Mouse (Mus musculus): ENCODE data around the gene Lmbr1. TPM values are rescaled to one million over a fixed set of nuclear protein-coding genes. Genes with fewer than 3 reads are reported as not detected.

Gene Lmbr1
- polyA plus RNA-seq, 1 experiment from 2014 or later = 12.3 TPM

- Histone ChIP-seq H3K36me3 (ENCODE audit: control insufficient read depth, insufficient read depth, low read length) (no peaks in the 10 kb centered on the region), H3K4me3 (ENCODE audit: low read depth, low read length) (no peak overlapping the region), H3K27ac (ENCODE audit: low read depth, low read length) (no peak overlapping the region), H3K9me3 (ENCODE audit: control insufficient read depth, low read length) (no peaks in the 10 kb centered on the region), H3K4me1 (replicated peaks; ENCODE audit: control insufficient read depth, insufficient read depth, low read length) (no peaks in the 10 kb centered on the region), H3K9ac (ENCODE audit: low read length) (no peak overlapping the region), H3K4me2 (ENCODE audit: low read depth, low read length, severe bottlenecking) (no peak overlapping the region), H3K27me3 (ENCODE audit: control insufficient read depth, insufficient read depth, low read length) (no peaks in the 10 kb centered on the region)
- ATAC-seq (replicated peaks; ENCODE audit: low FRiP score) = no peak
- DNase-seq (ENCODE audit: low spot score) = no peak
- WGBS = 83% methylated on average over 6 of the region's 6 CpGs
Measured at GRCm38 (mm10) chr5:29289703-29290102, 88.5 kb downstream of the Lmbr1 start.

GRCm38 (mm10) chr5:29281081-29281480, 97.1 kb downstream of the Lmbr1 start:
- Histone ChIP-seq H3K9ac (ENCODE audit: low read length) (no peak overlapping the region), H3K4me2 (ENCODE audit: low read depth, low read length, severe bottlenecking) (no peak overlapping the region), H3K4me1 (replicated peaks; ENCODE audit: control insufficient read depth, insufficient read depth, low read length) (no peaks in the 10 kb centered on the region), H3K4me3 (ENCODE audit: low read depth, low read length) (no peak overlapping the region), H3K27ac (ENCODE audit: low read depth, low read length) (no peak overlapping the region), H3K9me3 (ENCODE audit: control insufficient read depth, low read length) (no peaks in the 10 kb centered on the region), H3K36me3 (ENCODE audit: control insufficient read depth, insufficient read depth, low read length) (no peaks in the 10 kb centered on the region), H3K27me3 (ENCODE audit: control insufficient read depth, insufficient read depth, low read length) (no peaks in the 10 kb centered on the region)
- 86% methylated on average over 3 of the region's 3 CpGs for WGBS
- ATAC-seq (replicated peaks; ENCODE audit: low FRiP score) = no peak
- no peak for DNase-seq (ENCODE audit: low spot score)

- H3K27ac ChIP-seq (ENCODE audit: low read depth, low read length) = no peak overlapping the region
- no peaks in the 10 kb centered on the region for H3K4me1 ChIP-seq (replicated peaks; ENCODE audit: control insufficient read depth, insufficient read depth, low read length)
- DNase-seq (ENCODE audit: low spot score) = no peak
- no peaks in the 10 kb centered on the region for H3K27me3 ChIP-seq (ENCODE audit: control insufficient read depth, insufficient read depth, low read length)
- no peak overlapping the region for H3K4me2 ChIP-seq (ENCODE audit: low read depth, low read length, severe bottlenecking)
- no peak overlapping the region for H3K4me3 ChIP-seq (ENCODE audit: low read depth, low read length)
- H3K36me3 ChIP-seq (ENCODE audit: control insufficient read depth, insufficient read depth, low read length) = no peaks in the 10 kb centered on the region
- H3K9me3 ChIP-seq (ENCODE audit: control insufficient read depth, low read length) = no peaks in the 10 kb centered on the region
- H3K9ac ChIP-seq (ENCODE audit: low read length) = no peak overlapping the region
- no peak for ATAC-seq (replicated peaks; ENCODE audit: low FRiP score)
Measured at GRCm38 (mm10) chr5:29274746-29275145, 103.4 kb downstream of the Lmbr1 start.

- Histone ChIP-seq H3K4me3 (ENCODE audit: low read depth, low read length) (no peak overlapping the region), H3K27me3 (ENCODE audit: control insufficient read depth, insufficient read depth, low read length) (no peaks in the 10 kb centered on the region), H3K36me3 (ENCODE audit: control insufficient read depth, insufficient read depth, low read length) (no peaks in the 10 kb centered on the region), H3K27ac (ENCODE audit: low read depth, low read length) (no peak overlapping the region), H3K9ac (ENCODE audit: low read length) (no peak overlapping the region), H3K4me2 (ENCODE audit: low read depth, low read length, severe bottlenecking) (no peak overlapping the region), H3K9me3 (ENCODE audit: control insufficient read depth, low read length) (no peaks in the 10 kb centered on the region), H3K4me1 (replicated peaks; ENCODE audit: control insufficient read depth, insufficient read depth, low read length) (no peaks in the 10 kb centered on the region)
- no peak for DNase-seq (ENCODE audit: low spot score)
- no peak for ATAC-seq (replicated peaks; ENCODE audit: low FRiP score)
- WGBS = 80% methylated on average over 2 of the region's 2 CpGs
Measured at GRCm38 (mm10) chr5:29273426-29273825, 104.8 kb downstream of the Lmbr1 start.

- H3K9me3 ChIP-seq (ENCODE audit: control insufficient read depth, low read length) = no peaks in the 10 kb centered on the region
- H3K27ac ChIP-seq (ENCODE audit: low read depth, low read length) = no peak overlapping the region
- no peak overlapping the region for H3K9ac ChIP-seq (ENCODE audit: low read length)
- H3K27me3 ChIP-seq (ENCODE audit: control insufficient read depth, insufficient read depth, low read length) = no peaks in the 10 kb centered on the region
- ATAC-seq (replicated peaks; ENCODE audit: low FRiP score) = no peak
- no peaks in the 10 kb centered on the region for H3K36me3 ChIP-seq (ENCODE audit: control insufficient read depth, insufficient read depth, low read length)
- no peak overlapping the region for H3K4me2 ChIP-seq (ENCODE audit: low read depth, low read length, severe bottlenecking)
- 69% methylated on average over 4 of the region's 4 CpGs for WGBS
- DNase-seq (ENCODE audit: low spot score) = no peak
- no peaks in the 10 kb centered on the region for H3K4me1 ChIP-seq (replicated peaks; ENCODE audit: control insufficient read depth, insufficient read depth, low read length)
- H3K4me3 ChIP-seq (ENCODE audit: low read depth, low read length) = no peak overlapping the region
Measured at GRCm38 (mm10) chr5:29270879-29271278, 107.3 kb downstream of the Lmbr1 start.

- Histone ChIP-seq H3K27me3 (ENCODE audit: control insufficient read depth, insufficient read depth, low read length) (no peaks in the 10 kb centered on the region), H3K27ac (ENCODE audit: low read depth, low read length) (no peak overlapping the region), H3K36me3 (ENCODE audit: control insufficient read depth, insufficient read depth, low read length) (no peaks in the 10 kb centered on the region), H3K4me1 (replicated peaks; ENCODE audit: control insufficient read depth, insufficient read depth, low read length) (peaks cover 3% of the 10 kb centered on the region; the same call in 1 of the 2 replicates), H3K4me2 (ENCODE audit: low read depth, low read length, severe bottlenecking) (no peak overlapping the region), H3K9me3 (ENCODE audit: control insufficient read depth, low read length) (no peaks in the 10 kb centered on the region), H3K4me3 (ENCODE audit: low read depth, low read length) (no peak overlapping the region), H3K9ac (ENCODE audit: low read length) (no peak overlapping the region)
- ATAC-seq (replicated peaks; ENCODE audit: low FRiP score) (peak; percentile 19; the same call in 1 of the 2 replicates), DNase-seq (ENCODE audit: low spot score) (no peak)
- WGBS = 32% methylated on average over 2 of the region's 2 CpGs
Measured at GRCm38 (mm10) chr5:29253876-29254275, 124.3 kb downstream of the Lmbr1 start.

GRCm38 (mm10) chr5:29251496-29251873, 126.7 kb downstream of the Lmbr1 start:
- no peak for DNase-seq (ENCODE audit: low spot score)

GRCm38 (mm10) chr5:29250795-29251495, 127.2 kb downstream of the Lmbr1 start:
- 28% methylated on average over 8 of the region's 8 CpGs for WGBS

More at GRCm38 (mm10) chr5:29251496-29251873, 126.7 kb downstream of the Lmbr1 start:
- no peak overlapping the region for H3K9ac ChIP-seq (ENCODE audit: low read length)
- H3K4me2 ChIP-seq (ENCODE audit: low read depth, low read length, severe bottlenecking) = no peak overlapping the region
- H3K27me3 ChIP-seq (ENCODE audit: control insufficient read depth, insufficient read depth, low read length) = no peaks in the 10 kb centered on the region
- no peak overlapping the region for H3K27ac ChIP-seq (ENCODE audit: low read depth, low read length)
- 58% methylated on average over 1 of the region's 1 CpGs for WGBS
- no peaks in the 10 kb centered on the region for H3K36me3 ChIP-seq (ENCODE audit: control insufficient read depth, insufficient read depth, low read length)
- H3K4me3 ChIP-seq (ENCODE audit: low read depth, low read length) = no peak overlapping the region
- 0 out of 2 replicates have a peak, but pooled peaks have one; percentile 57 for ATAC-seq (replicated peaks; ENCODE audit: low FRiP score)
- H3K4me1 ChIP-seq (replicated peaks; ENCODE audit: control insufficient read depth, insufficient read depth, low read length) = peaks cover 3% of the 10 kb centered on the region; the same call in 1 of the 2 replicates
- no peaks in the 10 kb centered on the region for H3K9me3 ChIP-seq (ENCODE audit: control insufficient read depth, low read length)

GRCm38 (mm10) chr5:29244769-29245168, 133.4 kb downstream of the Lmbr1 start:
- 100% methylated on average over 1 of the region's 1 CpGs for WGBS
- Histone ChIP-seq H3K36me3 (ENCODE audit: control insufficient read depth, insufficient read depth, low read length) (no peaks in the 10 kb centered on the region), H3K4me2 (ENCODE audit: low read depth, low read length, severe bottlenecking) (no peak overlapping the region), H3K4me3 (ENCODE audit: low read depth, low read length) (no peak overlapping the region), H3K9ac (ENCODE audit: low read length) (no peak overlapping the region), H3K27ac (ENCODE audit: low read depth, low read length) (no peak overlapping the region), H3K4me1 (replicated peaks; ENCODE audit: control insufficient read depth, insufficient read depth, low read length) (no peaks in the 10 kb centered on the region), H3K9me3 (ENCODE audit: control insufficient read depth, low read length) (no peaks in the 10 kb centered on the region), H3K27me3 (ENCODE audit: control insufficient read depth, insufficient read depth, low read length) (no peaks in the 10 kb centered on the region)
- no peak for ATAC-seq (replicated peaks; ENCODE audit: low FRiP score)
- no peak for DNase-seq (ENCODE audit: low spot score)

More at GRCm38 (mm10) chr5:29250795-29251495, 127.2 kb downstream of the Lmbr1 start:
- H3K36me3 ChIP-seq (ENCODE audit: control insufficient read depth, insufficient read depth, low read length) = no peaks in the 10 kb centered on the region
- no peak overlapping the region for H3K27ac ChIP-seq (ENCODE audit: low read depth, low read length)
- DNase-seq (ENCODE audit: low spot score) (no peak), ATAC-seq (replicated peaks; ENCODE audit: low FRiP score) (peak; percentile 84)
- no peaks in the 10 kb centered on the region for H3K27me3 ChIP-seq (ENCODE audit: control insufficient read depth, insufficient read depth, low read length)
- no peak overlapping the region for H3K9ac ChIP-seq (ENCODE audit: low read length)
- peaks cover 3% of the 10 kb centered on the region; the same call in 1 of the 2 replicates for H3K4me1 ChIP-seq (replicated peaks; ENCODE audit: control insufficient read depth, insufficient read depth, low read length)
- H3K9me3 ChIP-seq (ENCODE audit: control insufficient read depth, low read length) = no peaks in the 10 kb centered on the region
- H3K4me3 ChIP-seq (ENCODE audit: low read depth, low read length) = no peak overlapping the region
- H3K4me2 ChIP-seq (ENCODE audit: low read depth, low read length, severe bottlenecking) = no peak overlapping the region
